Mouse (Mus musculus): ENCODE data around the gene Rptor. TPM values are rescaled to one million over a fixed set of nuclear protein-coding genes. Genes with fewer than 3 reads are reported as not detected.

Rptor gene
- 10.8 and 12.5 TPM in 2 replicates for polyA plus RNA-seq (2015; fragmentation: Nextera tagmentation; extraction: Ambion mirVana)

DNA sequence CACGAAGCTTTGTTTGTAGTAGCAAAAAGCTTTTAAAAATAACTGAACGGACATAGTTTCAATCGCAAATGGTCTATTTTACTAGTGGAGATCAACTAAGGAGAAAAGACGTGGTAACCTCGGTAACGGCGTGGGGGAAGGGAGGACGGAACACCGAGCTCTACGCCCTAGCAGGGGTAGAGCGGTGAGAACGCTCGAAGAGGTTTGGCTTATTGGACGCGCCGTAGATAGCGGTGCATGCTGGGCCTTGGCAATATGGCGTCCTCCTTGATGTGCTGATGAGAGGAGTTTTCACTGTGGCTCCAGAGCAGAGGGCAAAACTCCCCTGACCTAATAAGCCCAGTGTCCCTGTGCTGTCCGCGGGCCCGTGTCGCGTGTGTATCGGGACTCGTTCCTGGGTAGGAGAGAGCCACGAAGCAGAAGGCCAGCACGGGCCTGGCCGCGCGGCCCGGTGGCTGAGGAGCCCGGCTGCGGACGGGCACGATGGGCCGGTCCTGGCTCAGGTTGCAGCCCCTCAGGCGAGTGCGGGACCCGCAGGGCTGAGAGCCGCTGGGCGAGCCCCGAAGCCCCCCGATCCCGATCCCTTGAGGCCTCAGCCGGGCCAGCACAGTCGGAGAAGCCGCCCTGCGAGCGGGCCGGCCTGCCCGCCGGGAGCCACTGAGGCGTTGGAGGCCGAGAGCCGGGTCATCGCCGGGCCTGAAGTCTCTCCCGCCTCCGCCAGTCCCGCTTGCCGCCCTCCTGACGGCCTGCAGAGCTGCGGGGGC lies at the start of gene Rptor:
Gene Rptor (plus strand): TSS at position 143 of the 764 bp plus-strand sequence.
- ATAC-seq (ENCODE audit: insufficient number of reproducible peaks, insufficient read depth, low FRiP score, low TSS enrichment, low read depth) = peak; percentile 93
- no peaks in the 10 kb centered on the region for H3K27me3 ChIP-seq
- peak within 1 kb of the TSS; percentile 93 for H3K9ac ChIP-seq
- peak within 1 kb of the TSS; percentile 80 for H3K4me2 ChIP-seq
- under 1% methylated on average over 63 of the region's 63 CpGs for WGBS
- peaks cover 12% of the 10 kb centered on the region; the same call in 1 of the 2 replicates for H3K36me3 ChIP-seq
- H3K4me1 ChIP-seq = peaks cover 18% of the 10 kb centered on the region
- H3K4me3 ChIP-seq = peak within 1 kb of the TSS; percentile 83
- peak within 1 kb of the TSS; percentile 92 for H3K27ac ChIP-seq
- H3K9me3 ChIP-seq = no peaks in the 10 kb centered on the region

DNA sequence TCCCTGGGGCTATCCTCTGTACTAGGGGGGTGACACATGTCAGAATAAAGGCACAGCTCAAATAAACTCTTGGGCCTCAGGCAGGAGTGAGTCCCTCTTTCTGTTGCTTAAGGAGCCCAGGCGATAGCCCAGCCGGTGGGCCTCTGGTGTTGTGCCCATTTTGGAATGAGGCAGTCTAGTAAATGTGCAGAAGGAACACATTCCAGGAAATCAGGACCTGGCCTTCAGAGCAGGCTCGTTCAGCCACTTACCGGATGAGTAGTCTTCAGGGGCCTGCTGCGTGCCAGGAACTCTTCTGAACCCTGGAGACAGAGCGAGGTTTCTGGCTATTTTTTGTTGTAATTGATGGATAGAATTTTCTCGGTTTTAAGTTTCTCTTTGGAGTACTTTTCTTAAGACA lies 48.0 kb upstream of the Rptor start:
- 60% methylated on average over 7 of the region's 7 CpGs for whole genome bisulfite sequencing
- ATAC-seq (ENCODE audit: insufficient number of reproducible peaks, insufficient read depth, low FRiP score, low TSS enrichment, low read depth) = no peak
- Histone ChIP-seq H3K4me1 (peaks cover 32% of the 10 kb centered on the region), H3K36me3 (no peaks in the 10 kb centered on the region), H3K9me3 (no peaks in the 10 kb centered on the region), H3K27ac (no peak overlapping the region), H3K4me3 (no peak overlapping the region), H3K4me2 (no peak overlapping the region), H3K9ac (no peak overlapping the region), H3K27me3 (peaks cover 65% of the 10 kb centered on the region)

DNA sequence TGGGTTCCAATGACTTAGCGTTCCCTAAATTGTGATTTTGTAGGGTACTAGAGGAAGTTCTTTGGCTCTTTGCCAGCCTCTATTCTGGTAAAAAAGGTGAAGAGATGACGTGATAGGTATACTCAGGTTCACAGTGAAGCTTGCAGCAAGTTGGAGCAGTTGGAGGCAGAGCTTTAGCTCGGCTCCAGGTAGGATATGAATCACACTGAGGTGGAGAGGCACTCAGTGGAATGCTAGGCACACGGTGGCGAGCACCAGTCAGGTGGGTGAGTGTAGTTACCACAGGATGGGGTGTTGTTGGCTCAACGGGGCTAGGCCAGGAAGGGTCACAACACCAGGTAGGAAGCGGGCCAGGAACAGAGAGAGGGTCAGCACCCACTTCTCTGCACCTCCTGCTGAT lies 47.5 kb upstream of the Rptor start:
- H3K27me3 ChIP-seq = peaks cover 63% of the 10 kb centered on the region
- no peak for ATAC-seq (ENCODE audit: insufficient number of reproducible peaks, insufficient read depth, low FRiP score, low TSS enrichment, low read depth)

DNA sequence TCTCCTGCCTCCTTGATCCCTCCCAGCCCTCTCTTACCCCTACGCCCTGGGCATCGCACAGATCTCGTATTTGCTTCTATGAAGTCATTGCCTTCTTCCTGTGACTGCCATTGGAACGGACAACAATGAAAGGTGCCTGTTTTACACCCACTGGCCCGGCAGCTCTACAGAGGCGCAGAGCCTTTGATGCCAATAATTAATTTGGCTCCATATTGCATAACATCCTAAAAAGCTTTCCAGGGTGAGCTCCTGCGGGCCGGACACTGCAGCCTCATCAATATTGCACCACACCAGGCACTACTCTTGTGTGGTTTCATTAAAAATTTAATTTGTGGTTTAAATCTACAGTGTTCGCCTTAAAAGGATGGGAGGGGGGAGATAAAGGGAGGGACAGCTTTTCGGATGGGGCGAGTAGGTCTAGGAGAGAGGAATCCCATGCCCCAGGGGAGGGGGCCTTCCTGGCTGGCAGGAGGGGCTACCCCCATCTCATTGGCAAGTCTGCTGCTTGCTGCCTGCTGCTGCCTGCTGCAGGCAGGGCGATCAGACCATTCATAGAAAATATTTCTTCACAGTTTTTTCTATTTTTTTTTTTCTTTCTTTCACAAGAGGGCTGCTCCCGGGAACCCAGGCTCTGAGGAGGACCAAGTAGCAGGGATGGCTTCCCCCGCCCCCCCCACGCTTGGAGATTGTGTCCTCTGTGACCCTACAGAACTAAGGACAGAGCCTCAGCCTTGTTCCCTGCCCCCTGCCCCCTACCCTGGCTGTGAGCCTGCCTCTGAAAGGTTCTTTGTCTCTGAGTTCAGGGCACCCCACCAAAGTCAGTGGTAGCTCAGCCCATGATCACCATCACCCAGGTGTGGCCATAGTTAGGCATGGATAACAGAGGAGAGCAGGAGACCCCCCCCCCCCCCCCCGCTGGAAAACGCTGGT lies 44.5 kb upstream of the Rptor start:
- no peak for ATAC-seq (ENCODE audit: insufficient number of reproducible peaks, insufficient read depth, low FRiP score, low TSS enrichment, low read depth)
- Histone ChIP-seq H3K9me3 (no peaks in the 10 kb centered on the region), H3K4me2 (peak overlapping the region; percentile 36), H3K4me3 (no peak overlapping the region), H3K9ac (no peak overlapping the region), H3K4me1 (peaks cover 21% of the 10 kb centered on the region), H3K27me3 (peaks cover 44% of the 10 kb centered on the region), H3K36me3 (no peaks in the 10 kb centered on the region), H3K27ac (no peak overlapping the region)
- WGBS = 21% methylated on average over 17 of the region's 17 CpGs

More for the DNA sequence above, 47.5 kb upstream of the Rptor start:
- Histone ChIP-seq H3K27ac (no peak overlapping the region), H3K4me1 (peaks cover 32% of the 10 kb centered on the region), H3K36me3 (no peaks in the 10 kb centered on the region), H3K4me3 (no peak overlapping the region), H3K9me3 (no peaks in the 10 kb centered on the region), H3K9ac (no peak overlapping the region), H3K4me2 (no peak overlapping the region)
- 80% methylated on average over 7 of the region's 7 CpGs for WGBS

DNA sequence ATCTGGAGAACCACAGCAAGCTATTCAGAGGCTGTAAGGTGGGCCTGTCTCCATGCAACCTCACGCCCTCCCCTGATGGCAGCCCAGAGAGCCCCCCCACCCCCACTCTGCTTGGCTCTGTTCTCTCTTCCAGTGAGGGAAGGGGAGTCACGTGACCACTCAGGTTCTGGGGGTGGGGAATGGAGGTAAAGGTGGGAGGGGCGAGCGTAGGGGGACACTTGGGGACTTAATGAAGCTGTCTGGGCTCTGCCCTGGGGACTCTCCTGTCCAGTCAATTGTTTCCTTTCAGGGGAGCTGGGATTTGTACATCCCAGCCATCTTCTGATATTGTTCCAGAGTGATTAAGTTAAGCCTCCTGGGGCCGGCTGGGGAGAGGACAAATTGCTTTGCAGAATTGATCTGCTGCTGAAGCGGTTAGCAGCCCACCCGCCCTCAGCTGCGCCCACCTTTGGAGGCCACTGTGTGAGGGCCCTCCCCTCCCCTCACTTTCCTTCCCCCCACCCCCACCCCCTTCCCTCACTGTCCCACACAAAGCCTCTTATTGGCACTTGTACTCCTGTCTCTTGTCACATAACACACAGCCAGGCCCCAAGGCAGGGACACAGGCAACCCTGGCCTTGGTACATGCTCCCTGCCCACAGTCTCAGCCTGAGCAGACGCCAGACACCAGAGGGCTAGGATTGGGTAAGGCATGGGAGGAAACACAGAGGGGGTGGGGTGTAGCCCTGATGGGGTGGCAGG lies 43.7 kb upstream of the Rptor start:
- no peak overlapping the region for H3K27ac ChIP-seq
- no peak overlapping the region for H3K4me3 ChIP-seq
- peaks cover 40% of the 10 kb centered on the region for H3K27me3 ChIP-seq
- H3K36me3 ChIP-seq = no peaks in the 10 kb centered on the region
- H3K4me1 ChIP-seq = peaks cover 19% of the 10 kb centered on the region
- WGBS = 10% methylated on average over 9 of the region's 9 CpGs
- no peak; the same call in 1 of the 2 replicates for ATAC-seq (ENCODE audit: insufficient number of reproducible peaks, insufficient read depth, low FRiP score, low TSS enrichment, low read depth)
- 0 out of 2 replicates have a peak overlapping the region, but pooled peaks have one; percentile 21 for H3K9ac ChIP-seq
- no peaks in the 10 kb centered on the region for H3K9me3 ChIP-seq
- H3K4me2 ChIP-seq = peak overlapping the region; percentile 36

DNA sequence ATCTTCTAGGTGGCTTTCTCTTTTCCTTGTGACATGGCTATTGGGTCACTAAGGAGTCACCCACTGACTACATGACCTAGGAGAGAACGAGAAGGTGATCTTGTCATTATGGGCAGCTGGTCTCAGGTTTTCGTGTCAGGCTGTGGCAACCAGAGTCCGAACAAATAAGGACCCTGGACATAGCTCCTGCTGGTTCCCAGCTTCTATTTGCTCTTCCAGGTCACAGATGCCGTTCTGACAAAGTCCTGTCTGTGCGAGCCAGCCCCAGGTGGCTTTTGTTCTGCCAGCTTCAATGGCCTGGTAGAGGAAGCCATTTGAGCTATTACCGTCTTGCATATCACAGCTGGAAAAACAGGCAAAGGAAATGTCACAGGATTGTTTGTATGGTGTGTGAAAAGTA lies 40.4 kb upstream of the Rptor start:
- no peaks in the 10 kb centered on the region for H3K36me3 ChIP-seq
- ATAC-seq (ENCODE audit: insufficient number of reproducible peaks, insufficient read depth, low FRiP score, low TSS enrichment, low read depth) = no peak
- H3K9ac ChIP-seq = no peak overlapping the region
- no peak overlapping the region for H3K4me2 ChIP-seq
- peaks cover 23% of the 10 kb centered on the region for H3K4me1 ChIP-seq
- WGBS = 52% methylated on average over 6 of the region's 6 CpGs
- no peaks in the 10 kb centered on the region for H3K9me3 ChIP-seq
- H3K27ac ChIP-seq = no peak overlapping the region
- no peak overlapping the region for H3K4me3 ChIP-seq
- peaks cover 45% of the 10 kb centered on the region for H3K27me3 ChIP-seq

DNA sequence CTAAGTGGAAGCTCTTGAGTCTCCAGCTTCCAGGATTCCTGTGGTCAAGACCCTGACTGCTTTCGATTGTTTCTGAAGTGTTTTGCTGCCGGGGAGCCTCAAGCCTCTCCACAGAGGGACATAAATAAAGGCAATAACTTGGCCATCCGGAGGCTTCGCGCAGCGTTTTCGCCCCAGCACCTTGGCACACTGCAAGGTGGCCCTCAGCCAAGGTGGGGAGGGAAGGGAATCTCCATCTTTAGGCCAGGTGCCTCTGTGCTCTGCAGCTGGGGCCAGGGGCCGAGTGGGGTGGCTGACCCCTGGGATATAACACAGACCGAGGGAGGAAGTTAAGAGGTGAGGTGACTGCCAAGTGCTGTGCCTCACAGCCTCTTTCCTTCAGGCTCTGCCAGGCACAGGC lies 39.5 kb upstream of the Rptor start:
- no peaks in the 10 kb centered on the region for H3K9me3 ChIP-seq
- peaks cover 18% of the 10 kb centered on the region for H3K4me1 ChIP-seq
- 0 out of 2 replicates have a peak overlapping the region, but pooled peaks have one; percentile 6 for H3K9ac ChIP-seq
- H3K4me2 ChIP-seq = no peak overlapping the region
- no peak overlapping the region for H3K27ac ChIP-seq
- no peaks in the 10 kb centered on the region for H3K36me3 ChIP-seq
- 71% methylated on average over 9 of the region's 9 CpGs for WGBS
- peaks cover 37% of the 10 kb centered on the region for H3K27me3 ChIP-seq
- no peak for ATAC-seq (ENCODE audit: insufficient number of reproducible peaks, insufficient read depth, low FRiP score, low TSS enrichment, low read depth)
- H3K4me3 ChIP-seq = no peak overlapping the region

DNA sequence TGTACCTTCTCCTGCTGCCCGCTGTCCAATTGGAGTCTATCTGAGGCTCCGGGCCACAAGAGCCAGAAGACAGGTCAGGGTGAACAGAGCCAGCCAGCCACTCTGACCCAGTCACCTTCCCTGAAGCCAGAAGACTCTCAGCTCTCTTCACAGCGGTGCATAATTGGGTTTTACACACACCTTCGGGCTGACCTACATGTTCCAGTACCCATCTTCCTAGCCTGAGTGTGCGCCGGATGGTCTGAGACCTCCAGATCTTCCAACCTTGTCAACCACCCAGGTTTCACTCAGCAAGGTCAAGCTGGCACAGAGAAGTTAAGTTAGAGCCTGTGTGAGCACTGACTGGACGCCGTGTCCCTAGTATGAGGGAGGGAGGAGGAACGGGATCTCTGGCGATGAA lies 38.3 kb upstream of the Rptor start:
- Histone ChIP-seq H3K4me3 (no peak overlapping the region), H3K9me3 (no peaks in the 10 kb centered on the region), H3K27ac (no peak overlapping the region), H3K4me2 (no peak overlapping the region), H3K27me3 (peaks cover 36% of the 10 kb centered on the region), H3K36me3 (no peaks in the 10 kb centered on the region), H3K9ac (no peak overlapping the region), H3K4me1 (peaks cover 6% of the 10 kb centered on the region)
- ATAC-seq (ENCODE audit: insufficient number of reproducible peaks, insufficient read depth, low FRiP score, low TSS enrichment, low read depth) = no peak
- WGBS = 87% methylated on average over 10 of the region's 10 CpGs

DNA sequence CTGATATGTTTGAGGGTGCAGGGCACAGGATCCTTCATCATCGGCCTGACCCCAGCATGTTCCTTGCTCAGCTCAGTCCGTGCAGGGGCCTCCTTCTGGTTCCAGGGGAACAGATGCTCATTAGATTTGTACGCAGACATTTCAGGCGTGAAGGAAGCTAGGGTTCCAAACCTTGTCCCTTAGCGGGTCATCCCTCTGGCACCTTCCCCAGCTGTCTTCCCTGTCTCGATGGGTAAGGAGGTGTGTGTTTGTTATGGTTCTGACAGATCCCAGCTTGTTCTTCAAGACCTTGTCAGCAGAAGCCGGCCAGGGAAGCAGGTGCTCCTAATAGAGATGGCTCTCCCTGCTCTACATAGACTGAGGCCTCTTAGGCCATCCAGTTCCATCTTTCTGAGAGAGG lies 37.7 kb upstream of the Rptor start:
- no peak overlapping the region for H3K27ac ChIP-seq
- peaks cover 30% of the 10 kb centered on the region for H3K27me3 ChIP-seq
- no peaks in the 10 kb centered on the region for H3K9me3 ChIP-seq
- no peak for ATAC-seq (ENCODE audit: insufficient number of reproducible peaks, insufficient read depth, low FRiP score, low TSS enrichment, low read depth)
- H3K4me2 ChIP-seq = no peak overlapping the region
- peaks cover 3% of the 10 kb centered on the region; the same call in 1 of the 2 replicates for H3K4me1 ChIP-seq
- no peaks in the 10 kb centered on the region for H3K36me3 ChIP-seq
- WGBS = 68% methylated on average over 7 of the region's 7 CpGs
- H3K4me3 ChIP-seq = no peak overlapping the region
- no peak overlapping the region for H3K9ac ChIP-seq

DNA sequence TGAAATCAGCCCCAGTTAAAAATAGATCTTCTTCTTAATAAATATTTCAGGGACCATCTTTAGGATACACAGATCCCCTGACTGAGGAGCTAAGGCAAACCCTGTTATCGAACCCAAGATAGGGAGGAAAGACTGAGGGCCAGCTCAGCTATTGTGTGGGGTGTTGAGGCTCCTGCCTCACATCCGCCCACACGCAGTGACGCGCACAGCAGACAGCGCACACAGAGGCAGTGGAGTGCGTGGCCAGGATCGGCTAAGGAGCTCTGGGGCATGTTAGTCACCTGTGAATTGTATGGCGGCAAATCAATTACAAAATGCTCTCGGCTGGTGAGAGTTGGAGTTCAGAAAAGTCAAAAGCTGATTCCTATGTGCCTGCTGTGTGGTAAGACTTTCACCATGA lies 37.0 kb upstream of the Rptor start:
- 33% methylated on average over 10 of the region's 10 CpGs for WGBS
- no peak for ATAC-seq (ENCODE audit: insufficient number of reproducible peaks, insufficient read depth, low FRiP score, low TSS enrichment, low read depth)
- no peaks in the 10 kb centered on the region for H3K36me3 ChIP-seq
- peaks cover 3% of the 10 kb centered on the region; the same call in 1 of the 2 replicates for H3K4me1 ChIP-seq
- H3K9me3 ChIP-seq = no peaks in the 10 kb centered on the region
- no peak overlapping the region for H3K4me3 ChIP-seq
- no peak overlapping the region for H3K4me2 ChIP-seq
- H3K27ac ChIP-seq = no peak overlapping the region
- H3K9ac ChIP-seq = no peak overlapping the region
- peaks cover 30% of the 10 kb centered on the region for H3K27me3 ChIP-seq

DNA sequence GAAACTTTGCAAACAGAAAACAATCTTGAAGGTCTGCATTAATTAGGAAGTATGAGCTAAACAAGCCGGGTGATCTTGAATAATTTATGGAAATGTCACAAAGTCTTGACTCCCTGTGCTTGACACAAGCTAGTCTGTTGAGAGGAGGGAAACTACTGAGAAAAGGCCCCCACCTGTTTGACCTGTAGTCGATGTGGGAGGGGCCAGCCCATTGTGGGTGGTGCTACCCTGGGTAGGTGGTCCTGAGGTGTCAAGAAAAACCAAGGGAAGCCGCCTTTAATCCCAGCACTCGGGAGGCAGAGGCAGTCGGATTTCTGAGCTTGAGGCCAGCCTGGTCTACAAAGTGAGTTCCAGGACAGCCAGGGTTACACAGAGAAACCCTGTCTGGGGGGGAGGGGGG lies 36.5 kb upstream of the Rptor start:
- Histone ChIP-seq H3K4me3 (no peak overlapping the region), H3K27me3 (peaks cover 27% of the 10 kb centered on the region), H3K4me1 (peaks cover 3% of the 10 kb centered on the region; the same call in 1 of the 2 replicates), H3K27ac (no peak overlapping the region), H3K4me2 (no peak overlapping the region), H3K9me3 (no peaks in the 10 kb centered on the region), H3K36me3 (no peaks in the 10 kb centered on the region), H3K9ac (no peak overlapping the region)
- ATAC-seq (ENCODE audit: insufficient number of reproducible peaks, insufficient read depth, low FRiP score, low TSS enrichment, low read depth) = no peak
- 54% methylated on average over 5 of the region's 5 CpGs for WGBS
